Mouse (Mus musculus): ENCODE measurements around the gene Fmr1. TPM values are rescaled to one million over a fixed set of nuclear protein-coding genes. Genes with fewer than 3 reads are reported as not detected.
"Not testable (repeated sequence)": the region's sequence is repeated elsewhere in the genome, so short reads cannot be mapped to it uniquely, and the experiment has no call there.

Fmr1 gene
- 56.5 and 57.6 TPM in 2 replicates for polyA plus RNA-seq (2014; fragmentation: Nextera tagmentation; extraction: Ambion mirVana)

DNA sequence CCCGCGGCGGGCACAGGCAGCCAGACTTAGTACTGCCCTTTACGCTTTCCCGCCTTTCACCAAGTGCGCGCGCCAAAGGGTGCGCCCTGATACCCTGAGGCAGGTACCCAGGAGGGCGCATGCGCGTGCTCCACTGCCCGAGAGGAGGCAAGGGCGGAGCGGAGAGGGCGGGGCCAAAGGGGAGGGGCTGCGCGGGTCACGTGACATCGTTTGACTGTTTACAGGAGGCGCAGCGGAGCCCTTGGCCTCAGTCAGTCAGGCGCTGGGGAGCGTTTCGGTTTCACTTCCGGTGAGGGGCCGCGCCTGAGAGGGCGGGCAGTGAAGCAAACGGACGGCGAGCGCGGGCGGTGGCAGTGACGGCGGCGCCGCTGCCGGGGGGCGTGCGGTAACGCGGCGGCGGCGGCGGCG is at the start of gene Fmr1:
Fmr1 (plus strand) TSS at position 209 of the 408 bp plus-strand sequence.
- peak; percentile 90 for DNase-seq (ENCODE audit: low spot score)
- Histone ChIP-seq H3K4me1 (replicated peaks; ENCODE audit: control insufficient read depth, insufficient read depth, low read length) (no peaks in the 10 kb centered on the region), H3K4me3 (ENCODE audit: low read depth, low read length) (peak within 1 kb of the TSS; percentile 71), H3K36me3 (ENCODE audit: control insufficient read depth, insufficient read depth, low read length) (no peaks in the 10 kb centered on the region), H3K27me3 (replicated peaks; ENCODE audit: control insufficient read depth, insufficient read depth, low read length) (peaks cover 8% of the 10 kb centered on the region; the same call in 1 of the 2 replicates), H3K9me3 (ENCODE audit: control insufficient read depth, low read length) (no peaks in the 10 kb centered on the region), H3K9ac (ENCODE audit: low read depth, low read length) (peak within 1 kb of the TSS; percentile 85), H3K4me2 (peak within 1 kb of the TSS; percentile 62), H3K27ac (ENCODE audit: low read depth, low read length) (peak within 1 kb of the TSS; percentile 91)
- 13% methylated on average over 29 of the region's 49 CpGs for WGBS
- peak; percentile 96 for ATAC-seq (replicated peaks; ENCODE audit: low FRiP score)

DNA sequence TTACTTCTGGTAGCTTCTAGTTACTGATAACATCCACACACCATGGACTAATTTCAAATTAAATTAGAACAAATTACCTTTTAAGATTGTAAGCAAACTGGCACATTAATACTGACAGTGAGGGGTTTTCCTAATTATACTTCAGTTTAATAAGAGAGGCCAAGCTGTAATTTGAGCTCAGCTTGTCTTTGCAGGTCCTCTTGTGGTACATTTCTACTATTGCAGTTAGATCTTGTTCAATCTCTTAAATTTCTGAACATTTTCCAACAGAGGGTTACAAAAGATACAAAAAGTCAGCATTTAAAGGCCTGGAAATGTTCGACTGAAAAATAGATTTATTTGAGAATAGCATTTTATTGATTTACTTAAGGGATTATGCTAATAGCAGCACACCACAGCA is 36.7 kb upstream of the Fmr1 start:
- Histone ChIP-seq H3K9me3 (ENCODE audit: control insufficient read depth, low read length) (no peaks in the 10 kb centered on the region), H3K4me1 (replicated peaks; ENCODE audit: control insufficient read depth, insufficient read depth, low read length) (no peaks in the 10 kb centered on the region), H3K36me3 (ENCODE audit: control insufficient read depth, insufficient read depth, low read length) (no peaks in the 10 kb centered on the region), H3K27me3 (replicated peaks; ENCODE audit: control insufficient read depth, insufficient read depth, low read length) (no peaks in the 10 kb centered on the region), H3K27ac (ENCODE audit: low read depth, low read length) (no peak overlapping the region), H3K4me3 (ENCODE audit: low read depth, low read length) (no peak overlapping the region), H3K4me2 (no peak overlapping the region), H3K9ac (ENCODE audit: low read depth, low read length) (no peak overlapping the region)
- ATAC-seq (replicated peaks; ENCODE audit: low FRiP score): no peak
- WGBS: 47% methylated on average over 1 of the region's 1 CpGs
- DNase-seq (ENCODE audit: low spot score): no peak

DNA sequence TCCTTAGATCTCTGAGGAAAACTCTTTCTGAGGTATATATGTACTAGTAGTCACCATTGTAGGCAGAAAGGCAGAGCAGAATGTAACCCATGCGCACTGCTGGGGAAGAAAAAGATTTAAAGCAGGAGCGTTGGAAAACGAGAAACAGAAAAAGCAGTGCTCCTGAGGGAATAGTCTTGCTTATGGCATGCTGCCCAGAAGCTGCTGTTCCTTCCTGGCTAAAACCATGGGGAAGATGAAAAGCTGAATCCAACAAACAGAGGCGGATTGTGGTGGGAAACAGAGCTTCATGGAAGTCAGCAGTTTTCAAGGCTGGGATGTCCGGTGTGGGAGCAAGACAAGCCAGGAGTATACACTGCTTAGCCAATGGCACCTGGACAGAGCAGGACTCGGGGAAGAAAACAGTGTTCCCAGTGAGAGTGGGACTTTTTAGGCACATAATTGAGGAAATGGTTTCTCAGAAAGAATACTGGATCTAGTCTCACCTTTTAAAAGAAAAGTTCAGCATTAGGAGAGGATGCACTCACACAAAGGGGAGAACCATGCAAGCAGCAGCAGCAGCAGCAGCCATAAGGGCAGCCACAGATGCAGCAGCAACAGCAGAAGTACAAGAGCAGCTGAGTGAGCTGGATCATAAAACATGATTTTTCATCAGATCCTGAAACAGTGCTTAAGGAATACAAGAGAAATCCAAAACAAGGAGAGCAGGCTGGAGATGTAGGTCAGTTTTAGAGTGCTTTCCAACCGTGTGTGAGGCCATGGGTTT is 33.0 kb upstream of the Fmr1 start:
- Histone ChIP-seq H3K36me3 (ENCODE audit: control insufficient read depth, insufficient read depth, low read length) (no peaks in the 10 kb centered on the region), H3K4me2 (no peak overlapping the region), H3K27me3 (replicated peaks; ENCODE audit: control insufficient read depth, insufficient read depth, low read length) (no peaks in the 10 kb centered on the region), H3K4me1 (replicated peaks; ENCODE audit: control insufficient read depth, insufficient read depth, low read length) (no peaks in the 10 kb centered on the region), H3K27ac (ENCODE audit: low read depth, low read length) (no peak overlapping the region), H3K9me3 (ENCODE audit: control insufficient read depth, low read length) (no peaks in the 10 kb centered on the region), H3K9ac (ENCODE audit: low read depth, low read length) (no peak overlapping the region), H3K4me3 (ENCODE audit: low read depth, low read length) (no peak overlapping the region)
- 67% methylated on average over 7 of the region's 7 CpGs for WGBS
- ATAC-seq (replicated peaks; ENCODE audit: low FRiP score) (no peak), DNase-seq (ENCODE audit: low spot score) (no peak)

DNA sequence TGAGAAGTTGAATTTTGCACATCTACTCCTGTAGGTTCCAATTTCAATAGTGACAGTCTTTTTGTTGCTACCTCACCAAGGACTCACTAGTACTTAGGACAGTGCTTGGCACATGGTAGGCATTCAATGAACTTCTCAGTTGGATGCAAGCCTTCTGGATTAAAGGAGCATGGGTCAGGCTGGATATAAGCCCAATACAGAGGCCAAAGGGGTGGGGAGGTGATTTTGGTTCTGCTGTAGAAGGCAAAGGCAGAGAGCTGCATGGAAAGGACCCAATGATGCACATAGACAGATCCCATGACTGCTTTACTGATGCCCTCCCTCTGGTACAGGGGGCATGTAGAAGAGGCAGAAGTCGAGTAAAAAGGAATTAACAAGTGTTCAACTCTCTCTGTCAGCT is 833 bp upstream of the Fmr1 start:
- peak overlapping the region; percentile 66 for H3K9ac ChIP-seq (ENCODE audit: low read depth, low read length)
- 40% methylated on average over 1 of the region's 1 CpGs for WGBS
- H3K27me3 ChIP-seq (replicated peaks; ENCODE audit: control insufficient read depth, insufficient read depth, low read length): peaks cover 8% of the 10 kb centered on the region; the same call in 1 of the 2 replicates
- H3K4me2 ChIP-seq: peak overlapping the region; percentile 62
- ATAC-seq (replicated peaks; ENCODE audit: low FRiP score) (no peak; the same call in 1 of the 2 replicates), DNase-seq (ENCODE audit: low spot score) (no peak)
- H3K9me3 ChIP-seq (ENCODE audit: control insufficient read depth, low read length): no peaks in the 10 kb centered on the region
- no peak overlapping the region for H3K27ac ChIP-seq (ENCODE audit: low read depth, low read length)
- no peaks in the 10 kb centered on the region for H3K36me3 ChIP-seq (ENCODE audit: control insufficient read depth, insufficient read depth, low read length)
- no peaks in the 10 kb centered on the region for H3K4me1 ChIP-seq (replicated peaks; ENCODE audit: control insufficient read depth, insufficient read depth, low read length)
- peak overlapping the region; percentile 71 for H3K4me3 ChIP-seq (ENCODE audit: low read depth, low read length)

DNA sequence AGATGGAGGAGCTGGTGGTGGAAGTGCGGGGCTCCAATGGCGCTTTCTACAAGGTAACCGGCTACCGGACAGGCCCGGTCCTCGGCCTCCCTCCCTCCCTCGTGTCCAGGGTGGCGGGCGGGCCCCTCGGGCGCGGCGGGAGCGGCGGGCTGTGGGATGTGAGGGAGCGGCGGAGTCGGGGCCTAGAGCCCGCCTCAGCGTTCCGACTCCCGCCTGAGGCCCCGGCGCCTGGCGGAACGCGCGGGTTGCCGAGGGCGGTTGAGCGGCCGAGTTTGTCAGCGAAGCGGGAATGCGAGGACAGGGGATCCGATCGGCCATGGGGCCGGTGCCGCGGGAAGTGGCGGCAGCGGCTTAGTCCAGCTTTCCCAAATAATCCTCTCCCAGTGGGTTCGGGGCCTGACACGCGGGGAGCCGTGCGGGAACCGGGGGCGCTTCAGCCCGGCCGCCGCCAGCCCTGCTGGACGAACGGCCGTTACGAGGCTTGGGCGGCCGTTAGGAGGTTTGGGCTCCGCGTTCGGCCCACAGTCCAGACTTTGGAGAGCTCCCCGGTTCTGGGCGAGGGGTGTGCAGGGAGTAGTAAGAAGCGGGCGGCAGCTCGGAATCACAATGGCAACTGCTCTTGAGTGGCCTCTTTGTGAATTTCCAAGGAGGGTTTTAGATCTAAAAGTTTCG is 610 bp downstream of the Fmr1 start:
- WGBS: 17% methylated on average over 52 of the region's 67 CpGs
- Histone ChIP-seq H3K9ac (ENCODE audit: low read depth, low read length) (peak overlapping the region; percentile 85), H3K36me3 (ENCODE audit: control insufficient read depth, insufficient read depth, low read length) (no peaks in the 10 kb centered on the region), H3K27me3 (replicated peaks; ENCODE audit: control insufficient read depth, insufficient read depth, low read length) (peaks cover 8% of the 10 kb centered on the region; the same call in 1 of the 2 replicates), H3K4me3 (ENCODE audit: low read depth, low read length) (peak overlapping the region; percentile 71), H3K4me2 (peak overlapping the region; percentile 57), H3K27ac (ENCODE audit: low read depth, low read length) (peak overlapping the region; percentile 91), H3K9me3 (ENCODE audit: control insufficient read depth, low read length) (no peaks in the 10 kb centered on the region), H3K4me1 (replicated peaks; ENCODE audit: control insufficient read depth, insufficient read depth, low read length) (no peaks in the 10 kb centered on the region)
- peak; percentile 69 for ATAC-seq (replicated peaks; ENCODE audit: low FRiP score)
- DNase-seq (ENCODE audit: low spot score): peak; percentile 56

DNA sequence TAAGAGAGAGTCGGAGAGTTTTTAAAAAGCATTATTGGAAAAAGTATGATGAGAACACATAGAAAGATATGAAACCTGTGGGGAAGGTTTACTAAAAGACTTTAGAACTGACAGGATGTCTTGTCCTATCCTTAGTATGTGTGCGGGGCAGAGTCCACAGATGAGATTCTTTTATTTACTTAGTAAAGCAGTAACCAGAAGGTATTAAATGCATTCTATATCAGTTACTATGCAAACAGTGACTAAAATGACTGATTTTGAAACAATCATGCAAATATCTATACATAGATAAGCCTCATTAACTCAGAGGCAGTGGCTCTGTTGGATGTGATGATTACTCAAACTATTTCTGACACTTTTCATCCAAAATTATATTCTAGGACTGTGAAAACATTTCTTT is 6.4 kb downstream of the Fmr1 start:
- DNase-seq (ENCODE audit: low spot score) (no peak), ATAC-seq (replicated peaks; ENCODE audit: low FRiP score) (no peak)
- Histone ChIP-seq H3K4me2 (no peak overlapping the region), H3K27ac (ENCODE audit: low read depth, low read length) (no peak overlapping the region), H3K36me3 (ENCODE audit: control insufficient read depth, insufficient read depth, low read length) (no peaks in the 10 kb centered on the region), H3K4me1 (replicated peaks; ENCODE audit: control insufficient read depth, insufficient read depth, low read length) (no peaks in the 10 kb centered on the region), H3K4me3 (ENCODE audit: low read depth, low read length) (no peak overlapping the region), H3K9me3 (ENCODE audit: control insufficient read depth, low read length) (no peaks in the 10 kb centered on the region), H3K9ac (ENCODE audit: low read depth, low read length) (no peak overlapping the region), H3K27me3 (replicated peaks; ENCODE audit: control insufficient read depth, insufficient read depth, low read length) (no peaks in the 10 kb centered on the region)
- WGBS: 81% methylated on average over 2 of the region's 2 CpGs

DNA sequence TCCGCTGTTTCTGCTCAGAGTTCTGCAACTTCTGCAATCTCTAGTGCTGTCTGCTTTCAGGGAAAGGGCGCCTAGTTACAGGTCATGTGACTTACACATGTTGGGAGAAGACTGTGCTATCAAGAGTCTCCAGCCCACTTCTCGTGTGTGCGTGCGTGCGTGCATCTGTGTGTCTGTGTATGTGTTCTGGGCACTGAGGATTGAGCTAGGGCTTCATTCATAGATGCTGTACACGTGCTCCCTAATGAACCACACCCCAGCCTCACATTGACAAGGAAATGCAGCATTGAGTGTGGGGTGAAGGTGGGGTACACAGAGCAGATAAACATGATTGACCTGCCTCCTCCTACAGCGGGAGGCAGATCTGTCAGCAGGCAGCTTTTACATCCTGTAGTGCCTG is 13.6 kb downstream of the Fmr1 start:
- not testable (repeated sequence) for H3K9ac ChIP-seq (ENCODE audit: low read depth, low read length); DNase-seq (ENCODE audit: low spot score)
- 77% methylated on average over 8 of the region's 8 CpGs for WGBS

DNA sequence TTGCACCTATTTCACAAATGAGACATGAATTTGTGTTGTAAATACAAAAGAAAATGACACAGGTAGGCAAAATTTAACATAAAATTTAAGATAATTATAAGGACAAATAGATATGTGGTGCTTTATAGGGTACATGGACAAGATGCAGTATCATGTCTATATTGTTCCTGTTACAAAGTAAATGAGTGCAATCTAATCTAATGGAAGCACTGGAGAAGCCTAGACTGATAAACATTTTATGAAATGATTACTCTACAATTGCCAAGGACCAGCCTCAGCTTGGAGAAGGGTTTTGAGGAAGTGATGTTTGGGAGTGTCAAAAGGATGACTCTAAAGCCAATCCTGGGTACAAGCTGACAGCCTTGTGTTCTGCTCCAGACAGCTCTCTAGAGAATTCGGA is 58.6 kb downstream of the Fmr1 start:
- ATAC-seq (replicated peaks; ENCODE audit: low FRiP score) (no peak), DNase-seq (ENCODE audit: low spot score) (no peak)
- Histone ChIP-seq H3K9ac (ENCODE audit: low read depth, low read length) (no peak overlapping the region), H3K27ac (ENCODE audit: low read depth, low read length) (no peak overlapping the region), H3K4me3 (ENCODE audit: low read depth, low read length) (no peak overlapping the region), H3K4me2 (no peak overlapping the region), H3K36me3 (ENCODE audit: control insufficient read depth, insufficient read depth, low read length) (no peaks in the 10 kb centered on the region), H3K9me3 (ENCODE audit: control insufficient read depth, low read length) (no peaks in the 10 kb centered on the region), H3K27me3 (replicated peaks; ENCODE audit: control insufficient read depth, insufficient read depth, low read length) (no peaks in the 10 kb centered on the region), H3K4me1 (replicated peaks; ENCODE audit: control insufficient read depth, insufficient read depth, low read length) (no peaks in the 10 kb centered on the region)
- WGBS: 61% methylated on average over 1 of the region's 1 CpGs

More for the DNA sequence above, 13.6 kb downstream of the Fmr1 start:
- H3K9me3 ChIP-seq (ENCODE audit: control insufficient read depth, low read length); H3K4me1 ChIP-seq (replicated peaks; ENCODE audit: control insufficient read depth, insufficient read depth, low read length); H3K4me3 ChIP-seq (ENCODE audit: low read depth, low read length); H3K4me2 ChIP-seq; H3K27ac ChIP-seq (ENCODE audit: low read depth, low read length); H3K27me3 ChIP-seq (replicated peaks; ENCODE audit: control insufficient read depth, insufficient read depth, low read length); ATAC-seq (replicated peaks; ENCODE audit: low FRiP score); H3K36me3 ChIP-seq (ENCODE audit: control insufficient read depth, insufficient read depth, low read length): not testable (repeated sequence)

Data from liver, embryonic 11.5 days (tissue).